Mouse (Mus musculus): ENCODE data around the gene Ankrd34a. TPM values are rescaled to one million over a fixed set of nuclear protein-coding genes. Genes with fewer than 3 reads are reported as not detected.

Gene Ankrd34a
- polyA plus RNA-seq, 1 experiment from 2014 or later, result not detected

DNA sequence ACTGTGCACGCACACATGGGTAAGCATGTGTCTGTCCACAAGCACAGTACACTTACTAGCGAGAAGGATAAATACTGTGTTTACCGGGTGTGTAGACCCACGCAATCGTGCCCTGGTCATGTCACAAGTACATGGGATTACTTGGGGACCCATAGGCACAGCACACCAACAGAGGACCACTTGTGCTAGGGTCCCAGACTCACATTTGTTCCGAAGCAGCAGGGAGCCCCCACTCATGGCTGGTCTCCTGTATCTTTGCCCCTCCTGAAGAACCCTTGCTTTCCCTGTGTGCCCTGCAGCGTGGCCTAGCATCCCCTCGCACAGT, 2.6 kb downstream of the Ankrd34a start:
- DNase-seq (no peak), ATAC-seq (no peak)
- WGBS (ENCODE audit: insufficient replicate concordance), result 53% methylated on average over 8 of the region's 8 CpGs
- Histone ChIP-seq H3K4me1 (ENCODE audit: insufficient read depth) (peaks cover 21% of the 10 kb centered on the region), H3K9me3 (ENCODE audit: low read length) (no peaks in the 10 kb centered on the region), H3K4me2 (ENCODE audit: low read depth, low read length) (no peak overlapping the region), H3K27me3 (ENCODE audit: insufficient read depth, low read length) (peaks cover 67% of the 10 kb centered on the region), H3K36me3 (replicated peaks; ENCODE audit: insufficient read depth, low read length) (no peaks in the 10 kb centered on the region), H3K9ac (replicated peaks) (no peak overlapping the region), H3K4me3 (ENCODE audit: low read depth, low read length) (no peak overlapping the region), H3K27ac (ENCODE audit: low read depth) (no peak overlapping the region)
- TF ChIP-seq CTCF (IDR thresholded peaks at IDR 0.05; ENCODE audit: low read depth) (no peak), EP300 (IDR thresholded peaks at IDR 0.05; ENCODE audit: low read depth) (no peak)

DNA sequence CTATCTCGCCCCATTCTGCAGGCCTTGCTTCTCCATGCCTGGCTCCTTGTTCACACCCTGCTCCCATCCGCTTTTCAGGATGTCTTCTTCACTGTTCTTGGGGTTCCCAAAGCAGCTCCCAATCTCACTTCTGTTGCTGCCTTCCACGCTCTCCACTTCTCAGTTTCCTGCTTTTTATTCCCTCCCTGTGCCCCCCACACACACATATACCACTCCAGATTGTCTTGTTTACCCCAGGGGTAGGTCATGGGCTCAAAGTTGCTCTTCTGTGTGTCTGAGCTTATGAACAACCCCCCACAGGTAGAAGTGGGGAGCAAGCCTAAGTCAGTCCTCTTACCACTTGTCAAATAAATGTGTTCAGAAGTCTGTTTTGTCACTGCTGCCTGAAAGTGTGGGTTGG, 3.0 kb downstream of the Ankrd34a start:
- H3K27ac ChIP-seq (ENCODE audit: low read depth), result no peak overlapping the region
- DNase-seq (no peak), ATAC-seq (no peak)
- no peak overlapping the region for H3K4me3 ChIP-seq (ENCODE audit: low read depth, low read length)
- H3K4me1 ChIP-seq (ENCODE audit: insufficient read depth), result peaks cover 21% of the 10 kb centered on the region
- no peaks in the 10 kb centered on the region for H3K9me3 ChIP-seq (ENCODE audit: low read length)
- WGBS (ENCODE audit: insufficient replicate concordance), result 85% methylated on average over 3 of the region's 3 CpGs
- H3K4me2 ChIP-seq (ENCODE audit: low read depth, low read length), result no peak overlapping the region
- H3K9ac ChIP-seq (replicated peaks), result no peak overlapping the region
- TF ChIP-seq CTCF (IDR thresholded peaks at IDR 0.05; ENCODE audit: low read depth), result no peak
- no peak for TF ChIP-seq EP300 (IDR thresholded peaks at IDR 0.05; ENCODE audit: low read depth)
- no peaks in the 10 kb centered on the region for H3K36me3 ChIP-seq (replicated peaks; ENCODE audit: insufficient read depth, low read length)
- H3K27me3 ChIP-seq (ENCODE audit: insufficient read depth, low read length), result peaks cover 67% of the 10 kb centered on the region

DNA sequence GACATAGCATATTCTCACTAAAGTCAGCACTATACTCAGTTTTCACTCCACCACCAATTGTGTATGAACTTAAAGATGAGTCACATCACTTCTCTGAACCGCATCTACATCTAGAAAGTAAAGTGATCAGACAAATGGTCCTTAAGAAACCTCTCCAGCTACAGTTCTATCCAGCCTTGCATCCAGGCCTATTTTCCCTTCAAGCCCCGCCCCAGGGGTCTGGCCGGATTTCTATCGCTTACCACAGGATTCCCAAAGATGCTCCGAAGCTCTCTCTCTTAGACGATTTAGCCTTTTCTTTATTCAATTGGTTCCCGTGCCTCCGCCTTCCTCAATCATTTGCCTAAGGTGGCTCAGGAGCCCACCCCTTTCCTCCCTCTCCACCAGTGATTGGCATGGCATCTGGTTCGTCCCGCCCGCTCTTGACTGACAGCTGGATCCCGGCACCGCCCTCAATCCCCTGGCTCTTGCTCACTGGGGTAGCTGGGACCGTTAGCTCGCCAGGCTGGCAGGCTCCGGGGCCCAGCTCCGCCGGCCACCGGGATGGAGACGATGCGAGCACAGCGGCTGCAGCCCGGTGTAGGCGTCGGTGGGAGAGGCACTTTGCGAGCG, 4.3 kb downstream of the Ankrd34a start, which contains the start of gene Lix1l:
Gene Lix1l, plus strand, starts transcription at position 511 of the 612 bp plus-strand sequence.
- peak within 1 kb of the TSS; percentile 74 for H3K27ac ChIP-seq (ENCODE audit: low read depth)
- peak; percentile 87 for DNase-seq
- H3K9ac ChIP-seq (replicated peaks), result peak within 1 kb of the TSS; percentile 57
- ATAC-seq, result peak; percentile 93
- 2% methylated on average over 25 of the region's 27 CpGs for WGBS (ENCODE audit: insufficient replicate concordance)
- H3K9me3 ChIP-seq (ENCODE audit: low read length), result no peaks in the 10 kb centered on the region
- peaks cover 21% of the 10 kb centered on the region for H3K4me1 ChIP-seq (ENCODE audit: insufficient read depth)
- TF ChIP-seq CTCF (IDR thresholded peaks at IDR 0.05; ENCODE audit: low read depth) (no peak), EP300 (IDR thresholded peaks at IDR 0.05; ENCODE audit: low read depth) (no peak)
- H3K4me2 ChIP-seq (ENCODE audit: low read depth, low read length), result peak within 1 kb of the TSS; percentile 96
- peak within 1 kb of the TSS; percentile 62 for H3K4me3 ChIP-seq (ENCODE audit: low read depth, low read length)
- no peaks in the 10 kb centered on the region for H3K36me3 ChIP-seq (replicated peaks; ENCODE audit: insufficient read depth, low read length)
- peaks cover 58% of the 10 kb centered on the region for H3K27me3 ChIP-seq (ENCODE audit: insufficient read depth, low read length)

DNA sequence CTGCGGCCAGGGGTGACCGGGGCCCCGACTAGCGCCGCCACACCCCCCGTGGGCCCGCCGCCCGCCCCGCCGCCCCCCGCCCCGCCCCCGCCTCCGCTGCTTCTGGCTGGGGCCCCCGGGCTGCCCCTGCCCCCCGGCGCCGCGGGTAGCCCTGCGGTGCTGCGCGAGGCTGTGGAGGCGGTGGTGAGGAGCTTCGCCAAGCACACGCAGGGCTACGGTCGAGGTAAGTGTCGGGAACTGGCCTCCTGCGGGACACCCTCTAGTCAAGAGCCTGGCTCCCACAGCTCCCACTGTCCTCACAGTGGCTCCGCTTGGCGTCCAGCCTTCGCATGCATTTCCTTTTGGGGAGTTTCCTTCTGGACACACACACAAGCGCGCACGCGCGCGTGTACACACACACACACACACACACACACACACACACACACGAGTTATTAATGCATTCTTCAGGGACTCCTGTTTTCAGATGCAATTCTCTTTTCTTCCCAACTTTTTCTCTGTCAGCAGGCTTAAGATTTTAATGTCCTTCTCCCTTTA, 4.9 kb downstream of the Ankrd34a start:
- peaks cover 19% of the 10 kb centered on the region for H3K4me1 ChIP-seq (ENCODE audit: insufficient read depth)
- no peaks in the 10 kb centered on the region for H3K36me3 ChIP-seq (replicated peaks; ENCODE audit: insufficient read depth, low read length)
- peaks cover 52% of the 10 kb centered on the region for H3K27me3 ChIP-seq (ENCODE audit: insufficient read depth, low read length)
- peak; percentile 51 for ATAC-seq
- H3K9ac ChIP-seq (replicated peaks), result peak overlapping the region; percentile 57
- DNase-seq, result peak; percentile 45
- peak overlapping the region; percentile 62 for H3K4me3 ChIP-seq (ENCODE audit: low read depth, low read length)
- H3K9me3 ChIP-seq (ENCODE audit: low read length), result no peaks in the 10 kb centered on the region
- WGBS (ENCODE audit: insufficient replicate concordance), result under 1% methylated on average over 25 of the region's 40 CpGs
- TF ChIP-seq EP300 (IDR thresholded peaks at IDR 0.05; ENCODE audit: low read depth) (no peak), CTCF (IDR thresholded peaks at IDR 0.05; ENCODE audit: low read depth) (no peak)
- peak overlapping the region; percentile 96 for H3K4me2 ChIP-seq (ENCODE audit: low read depth, low read length)
- H3K27ac ChIP-seq (ENCODE audit: low read depth), result peak overlapping the region; percentile 74

DNA sequence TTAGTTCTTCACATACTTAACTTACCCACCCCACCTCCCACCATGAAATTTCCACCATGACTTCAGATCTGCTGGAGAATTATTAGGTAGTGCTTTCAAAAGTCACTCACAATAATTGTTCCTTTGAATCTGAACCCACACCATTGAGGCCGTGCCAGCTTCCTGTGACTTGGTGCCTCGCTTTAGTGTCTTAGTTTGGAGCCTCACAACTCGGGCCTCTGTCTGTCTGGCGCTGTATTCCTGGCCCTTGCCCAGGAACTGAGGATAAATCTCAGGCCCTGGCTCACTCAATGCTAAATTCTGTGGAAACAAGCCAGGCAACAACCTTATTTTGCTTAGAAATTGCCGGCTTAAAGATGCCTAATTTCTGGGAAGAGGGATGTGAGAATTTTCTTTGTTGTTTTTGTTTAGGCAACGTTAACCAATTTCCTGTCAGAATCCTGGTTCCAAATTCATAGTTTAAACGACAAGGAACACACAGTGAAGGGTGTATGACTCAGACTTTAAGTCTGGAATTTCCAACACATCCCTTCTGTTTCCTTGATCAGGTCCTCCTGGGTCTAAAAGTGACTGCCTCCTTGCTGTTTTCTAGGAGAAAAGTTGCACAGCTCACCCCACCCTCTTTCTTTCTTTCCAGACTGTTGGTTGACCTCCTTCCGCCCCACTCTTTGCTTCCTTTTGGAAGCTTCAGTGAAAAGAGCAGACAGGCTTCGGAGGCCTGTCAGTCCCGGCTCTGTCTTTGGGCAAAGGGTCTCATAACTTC, 5.7 kb downstream of the Ankrd34a start:
- no peak for TF ChIP-seq CTCF (IDR thresholded peaks at IDR 0.05; ENCODE audit: low read depth)
- TF ChIP-seq EP300 (IDR thresholded peaks at IDR 0.05; ENCODE audit: low read depth), result no peak
- Histone ChIP-seq H3K4me2 (ENCODE audit: low read depth, low read length) (peak overlapping the region; percentile 96), H3K4me1 (ENCODE audit: insufficient read depth) (peaks cover 12% of the 10 kb centered on the region), H3K36me3 (replicated peaks; ENCODE audit: insufficient read depth, low read length) (no peaks in the 10 kb centered on the region), H3K9ac (replicated peaks) (no peak overlapping the region), H3K27me3 (ENCODE audit: insufficient read depth, low read length) (peaks cover 44% of the 10 kb centered on the region), H3K9me3 (ENCODE audit: low read length) (no peaks in the 10 kb centered on the region), H3K4me3 (ENCODE audit: low read depth, low read length) (peak overlapping the region; percentile 62; the same call in 1 of the 2 replicates), H3K27ac (ENCODE audit: low read depth) (peak overlapping the region; percentile 74; the same call in 1 of the 2 replicates)
- no peak for ATAC-seq
- no peak for DNase-seq
- WGBS (ENCODE audit: insufficient replicate concordance), result 55% methylated on average over 10 of the region's 10 CpGs

DNA sequence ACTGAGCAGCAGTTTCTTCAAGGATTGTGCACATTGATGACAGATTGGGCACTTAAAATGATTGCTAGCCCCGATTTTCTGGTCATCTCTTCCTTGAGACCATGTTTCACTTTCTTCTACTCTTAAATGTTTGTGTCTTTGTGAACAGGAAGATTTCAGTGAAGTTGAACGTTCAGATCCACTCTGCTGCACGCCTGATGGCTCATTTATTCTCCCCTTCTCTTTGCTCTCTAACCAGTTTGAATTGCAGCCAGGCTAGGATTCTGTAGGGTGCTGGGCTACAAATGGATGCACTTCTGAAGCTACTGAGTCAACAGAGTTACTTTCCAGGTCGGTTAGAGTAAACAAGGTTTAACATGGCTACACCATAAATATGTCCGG, 6.3 kb downstream of the Ankrd34a start:
- Histone ChIP-seq H3K4me3 (ENCODE audit: low read depth, low read length) (no peak overlapping the region), H3K27me3 (ENCODE audit: insufficient read depth, low read length) (peaks cover 38% of the 10 kb centered on the region), H3K4me2 (ENCODE audit: low read depth, low read length) (peak overlapping the region; percentile 96), H3K9ac (replicated peaks) (no peak overlapping the region), H3K4me1 (ENCODE audit: insufficient read depth) (peaks cover 7% of the 10 kb centered on the region), H3K36me3 (replicated peaks; ENCODE audit: insufficient read depth, low read length) (no peaks in the 10 kb centered on the region), H3K9me3 (ENCODE audit: low read length) (no peaks in the 10 kb centered on the region), H3K27ac (ENCODE audit: low read depth) (no peak overlapping the region)
- DNase-seq (no peak), ATAC-seq (no peak)
- TF ChIP-seq CTCF (IDR thresholded peaks at IDR 0.05; ENCODE audit: low read depth) (no peak), EP300 (IDR thresholded peaks at IDR 0.05; ENCODE audit: low read depth) (no peak)
- WGBS (ENCODE audit: insufficient replicate concordance), result 47% methylated on average over 5 of the region's 5 CpGs
